Mouse (Mus musculus) thymus, postnatal 10 days (tissue): ENCODE results near the gene Zgpat.

Experiments
- DNase-seq, 2 experiments: peaks; one replicate each; pipeline ENCODE4 v3.0.0; 2021; ENCODE audit warnings: low spot score in 2 of 2

Zgpat gene

DNA sequence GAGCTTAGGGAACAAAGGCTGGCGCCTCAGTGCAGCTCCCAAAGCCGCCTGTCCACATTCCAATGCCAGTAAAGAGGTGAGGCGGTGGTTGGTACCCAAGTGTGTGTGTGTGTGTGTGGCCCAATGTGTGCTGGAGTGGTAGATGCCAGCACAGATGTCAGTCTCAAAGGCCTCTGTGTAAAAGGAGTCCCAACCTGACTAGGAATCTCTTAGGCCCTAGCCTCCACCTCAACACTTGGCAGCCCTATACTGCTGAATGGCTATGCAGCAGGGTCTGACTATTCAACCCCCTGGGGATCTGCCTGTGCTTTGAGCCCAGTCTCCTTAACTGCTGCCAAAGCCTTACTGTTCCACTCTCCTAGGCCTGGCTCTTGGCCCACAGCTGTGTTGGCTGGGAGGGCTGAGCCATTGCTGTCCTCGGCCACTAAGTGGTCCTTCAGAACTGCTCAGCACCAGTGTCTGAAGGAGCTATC, 20.2 kb downstream of the Zgpat start:
- no peak for DNase-seq

DNA sequence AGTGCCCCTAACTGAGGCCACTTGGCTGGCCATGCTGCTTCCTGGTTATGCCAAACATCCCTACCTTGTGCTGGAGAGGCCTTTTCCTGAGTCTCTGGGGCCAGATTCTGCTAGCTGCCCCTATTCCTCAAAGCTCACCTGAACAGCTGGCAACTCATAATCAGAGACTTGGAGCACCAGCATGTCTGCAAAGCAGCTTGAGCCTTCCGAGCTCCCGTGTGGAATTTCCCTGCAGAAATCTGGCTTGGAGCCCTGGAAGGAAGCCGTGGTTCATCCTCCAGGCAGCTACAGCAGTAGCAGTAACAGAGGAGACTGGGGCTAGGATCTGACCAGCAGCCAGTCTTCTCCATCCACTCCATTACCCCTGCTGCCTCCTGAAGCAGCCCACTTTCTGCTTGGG, 21.2 kb downstream of the Zgpat start:
- DNase-seq, result no peak

DNA sequence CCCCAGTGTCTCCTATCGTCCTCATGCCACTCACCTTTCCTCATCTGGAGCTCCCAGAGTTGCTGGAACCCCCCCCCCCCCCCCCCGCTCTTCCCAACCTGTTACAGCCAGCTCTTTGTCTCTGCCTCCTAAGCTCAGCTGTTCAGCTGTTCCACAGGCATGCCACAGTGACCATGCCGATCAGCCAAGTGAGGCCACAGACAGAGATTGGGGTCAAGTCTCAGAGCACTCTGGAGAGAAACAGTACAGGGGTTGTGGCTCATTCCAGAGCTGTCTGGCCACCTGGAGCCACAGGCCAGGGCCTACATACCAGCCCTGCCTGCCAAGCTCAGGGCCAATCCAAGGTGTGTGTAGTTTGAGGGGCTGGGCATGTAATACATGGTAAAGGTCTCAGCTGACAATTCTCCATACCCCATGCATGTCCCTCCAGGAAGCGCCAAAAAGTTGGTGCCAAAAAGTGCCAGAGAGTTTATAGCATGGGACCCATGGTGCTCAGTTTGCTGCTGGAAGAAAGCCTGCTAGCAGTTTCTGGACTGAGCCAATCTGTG, 22.0 kb downstream of the Zgpat start:
- no peak for DNase-seq

DNA sequence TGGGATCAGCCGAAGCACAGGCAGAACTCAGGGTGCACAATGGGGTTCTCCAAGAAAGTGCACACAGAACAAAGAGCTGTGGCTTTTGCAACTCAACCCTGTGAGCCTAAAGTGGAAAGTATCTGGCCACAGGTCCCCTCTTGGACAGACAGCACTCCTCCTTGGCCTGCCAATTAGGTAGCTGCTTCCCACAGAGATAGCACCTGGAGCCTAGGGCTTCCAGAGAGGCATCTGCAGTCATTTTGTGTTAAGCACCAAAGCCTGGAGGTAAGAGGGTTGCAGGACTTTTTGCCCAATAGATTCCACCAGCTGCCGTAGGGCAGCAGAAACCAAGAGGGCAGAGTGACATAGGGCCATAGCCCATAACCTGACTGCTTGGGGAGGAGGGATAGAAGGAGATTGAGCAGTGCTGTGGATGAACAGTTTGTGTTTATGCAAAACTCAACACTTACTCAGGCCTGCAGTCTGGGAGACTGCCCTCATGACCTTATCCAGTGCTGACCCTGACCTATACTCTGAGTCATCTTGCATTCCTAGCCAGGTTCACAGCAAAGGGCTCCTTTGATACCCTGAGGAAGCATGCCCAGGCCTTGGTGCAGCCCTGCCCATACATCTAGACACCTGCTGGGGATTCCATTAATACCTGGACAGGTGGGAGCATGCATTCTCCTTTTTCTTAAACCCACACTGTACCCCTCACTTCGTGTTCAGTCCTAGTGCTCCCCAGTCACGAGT, 25.6 kb downstream of the Zgpat start:
- DNase-seq, result no peak

DNA sequence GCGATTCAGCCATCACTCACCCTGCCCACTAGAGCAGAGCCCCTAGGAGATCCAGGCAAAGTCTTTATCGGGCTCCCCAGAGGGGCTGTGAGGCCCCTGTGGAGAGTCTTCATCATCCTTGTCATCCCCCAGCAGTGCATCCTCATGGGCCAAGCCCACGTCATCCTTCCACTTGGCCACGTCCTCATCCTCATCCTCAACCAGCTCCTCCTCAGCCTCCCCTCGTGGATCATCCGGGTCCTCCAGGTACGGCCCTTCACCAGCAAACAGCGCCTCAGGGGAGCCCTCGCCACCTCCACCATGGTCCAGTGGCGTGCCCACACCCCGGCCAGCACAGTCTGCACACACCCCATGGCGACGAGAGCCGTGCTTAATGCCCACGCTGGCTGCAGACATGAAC, 26.3 kb downstream of the Zgpat start:
- no peak for DNase-seq

DNA sequence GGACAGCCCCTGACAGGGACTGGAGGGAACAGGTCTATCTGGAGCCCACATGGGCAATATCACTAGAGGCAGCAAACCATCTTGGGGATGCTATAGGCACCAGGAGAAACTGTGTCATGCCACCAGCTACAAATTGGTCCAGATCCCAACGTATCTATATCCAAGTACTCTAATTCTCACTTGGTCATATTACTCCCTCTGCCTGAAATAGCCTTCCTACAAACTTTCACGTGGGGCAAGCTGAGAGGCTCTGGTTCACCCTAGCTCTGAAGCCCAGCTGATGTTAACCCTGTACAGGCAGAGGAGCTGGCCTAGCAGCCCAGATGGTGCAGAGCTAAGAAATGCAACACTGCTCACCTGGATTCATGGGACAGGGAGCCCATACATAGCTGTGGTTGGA, 26.8 kb downstream of the Zgpat start:
- DNase-seq, result no peak

DNA sequence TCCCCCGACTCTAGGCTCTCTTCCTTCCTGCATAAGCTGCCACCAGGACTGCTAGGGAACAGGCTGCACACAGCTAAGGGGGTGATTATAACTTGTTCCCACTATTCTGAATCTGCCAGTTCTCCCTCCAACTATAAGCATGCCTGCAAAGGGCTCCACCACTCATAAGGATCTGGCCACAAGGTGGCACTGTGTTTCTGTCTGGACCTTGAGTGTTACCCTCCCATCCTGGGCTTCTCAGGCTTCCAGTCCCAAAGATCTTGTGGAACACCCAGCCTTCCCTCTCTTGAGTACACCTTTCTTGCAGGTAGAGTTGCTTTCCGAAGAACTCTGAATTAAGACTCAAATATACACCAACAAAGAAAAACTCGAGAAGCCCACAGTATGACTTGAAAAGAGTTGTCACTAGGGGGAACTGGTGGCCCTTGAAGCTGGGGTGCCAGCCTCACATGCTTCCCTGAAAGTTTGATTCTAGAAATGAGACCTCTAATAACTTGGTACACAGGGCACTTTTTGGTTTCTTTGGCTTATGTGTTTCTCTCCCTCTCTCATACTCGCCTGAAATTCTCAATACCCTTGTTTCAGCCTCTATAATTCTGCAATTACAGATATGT, 28.0 kb downstream of the Zgpat start:
- DNase-seq, result peak; percentile 62 to 79

DNA sequence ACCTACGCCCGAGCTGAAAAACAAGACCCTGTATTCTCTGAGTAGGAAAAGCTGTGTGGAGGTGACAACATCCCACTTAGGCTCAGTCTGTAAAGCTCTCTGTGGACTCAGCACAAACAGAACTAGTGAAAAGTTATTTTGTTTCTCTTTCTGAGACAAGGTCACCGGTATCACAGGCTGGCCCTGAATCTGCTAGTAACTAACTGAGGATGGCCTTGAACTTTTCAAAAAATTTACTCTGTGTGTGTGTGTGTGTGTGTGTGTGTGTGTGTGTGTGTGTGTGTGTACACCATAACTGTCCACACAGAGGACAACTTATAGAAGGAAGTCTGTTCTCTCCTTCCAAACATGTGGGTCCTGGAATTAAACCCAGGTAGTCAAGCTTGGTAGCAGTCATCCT, 29.4 kb downstream of the Zgpat start:
- DNase-seq, result no peak

DNA sequence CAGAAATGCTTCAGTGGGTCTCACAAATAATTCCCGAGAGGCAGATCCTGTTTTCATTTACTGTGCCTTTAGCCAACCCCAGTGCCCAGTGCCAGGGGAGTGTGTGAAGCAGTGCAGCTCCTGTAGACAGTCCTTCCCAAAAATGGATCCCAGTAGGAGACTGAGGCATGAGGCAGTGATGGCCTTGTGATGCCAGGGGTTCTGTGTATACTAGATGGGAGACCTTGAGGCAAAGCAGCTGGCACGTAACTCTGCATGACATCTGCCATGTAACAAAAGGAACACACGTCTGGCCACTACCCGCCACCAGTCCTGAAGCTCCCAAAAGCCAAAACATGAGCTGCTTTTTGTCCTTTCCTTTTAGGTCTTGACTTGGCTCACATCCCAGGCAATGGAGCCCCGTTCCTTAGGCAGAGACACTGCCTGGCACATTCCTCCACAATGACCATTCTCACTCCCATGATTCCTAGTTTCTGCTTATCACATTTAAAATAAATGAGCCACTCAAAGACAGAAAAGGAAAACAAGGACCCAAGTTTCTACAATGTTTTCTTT, 32.6 kb downstream of the Zgpat start:
- DNase-seq, result no peak

DNA sequence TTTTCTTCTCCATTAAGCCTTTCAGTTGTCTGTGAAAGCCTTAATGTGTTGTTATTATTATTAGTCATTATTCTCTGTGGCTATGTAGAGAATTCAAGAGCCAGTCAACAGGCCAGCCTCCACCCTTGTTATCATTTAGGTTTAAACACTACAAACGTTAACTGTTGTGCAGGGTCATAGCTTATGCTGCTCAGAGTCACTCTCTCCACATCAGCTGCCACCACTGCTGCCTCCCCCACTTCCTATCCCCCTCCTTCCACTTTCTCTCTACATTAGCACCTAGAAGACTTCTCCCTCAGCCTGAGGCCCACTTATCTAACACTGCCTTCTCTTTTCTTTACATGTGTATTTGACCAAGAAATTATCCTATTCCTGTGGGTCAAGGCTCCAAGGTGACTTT, 36.8 kb downstream of the Zgpat start:
- DNase-seq, result no peak

DNA sequence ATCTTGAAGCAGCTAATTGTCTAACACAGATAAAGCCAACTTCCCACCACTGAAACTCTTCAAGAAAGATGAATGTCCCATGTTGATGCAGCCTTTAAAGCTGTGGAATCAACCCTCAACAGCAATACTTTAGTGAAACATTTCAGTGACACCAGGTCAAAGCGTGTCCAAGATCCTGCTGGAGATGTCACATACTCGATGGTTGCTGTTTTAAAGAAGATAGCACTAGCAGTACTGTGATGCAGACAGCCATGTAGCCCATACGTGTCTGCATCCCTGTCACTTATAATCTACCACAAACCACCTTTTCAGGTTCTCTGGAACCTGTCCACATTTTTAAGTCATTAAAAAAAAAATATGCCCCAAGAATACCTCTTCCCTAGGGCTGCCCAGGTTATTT, 39.0 kb downstream of the Zgpat start:
- DNase-seq, result no peak

DNA sequence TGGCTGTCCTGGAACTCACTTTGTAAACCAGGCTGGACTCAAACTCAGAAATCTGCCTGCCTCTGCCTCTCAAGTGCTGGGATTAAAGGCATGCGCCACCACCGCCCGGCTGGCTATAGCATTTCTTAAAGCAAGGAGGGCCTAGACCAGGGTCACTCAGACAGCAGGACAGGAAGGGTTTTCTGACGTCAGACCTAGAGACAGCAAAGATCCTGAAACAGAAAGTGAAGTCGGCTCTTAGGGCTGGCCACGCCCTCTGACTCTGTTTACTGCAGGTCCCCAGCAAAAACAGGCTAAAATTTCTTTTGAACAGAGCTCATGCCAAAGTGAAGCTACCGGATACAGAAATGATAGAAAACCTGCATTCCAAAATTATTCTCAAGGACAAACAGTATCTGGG, 44.9 kb downstream of the Zgpat start:
- DNase-seq, result no peak

DNA sequence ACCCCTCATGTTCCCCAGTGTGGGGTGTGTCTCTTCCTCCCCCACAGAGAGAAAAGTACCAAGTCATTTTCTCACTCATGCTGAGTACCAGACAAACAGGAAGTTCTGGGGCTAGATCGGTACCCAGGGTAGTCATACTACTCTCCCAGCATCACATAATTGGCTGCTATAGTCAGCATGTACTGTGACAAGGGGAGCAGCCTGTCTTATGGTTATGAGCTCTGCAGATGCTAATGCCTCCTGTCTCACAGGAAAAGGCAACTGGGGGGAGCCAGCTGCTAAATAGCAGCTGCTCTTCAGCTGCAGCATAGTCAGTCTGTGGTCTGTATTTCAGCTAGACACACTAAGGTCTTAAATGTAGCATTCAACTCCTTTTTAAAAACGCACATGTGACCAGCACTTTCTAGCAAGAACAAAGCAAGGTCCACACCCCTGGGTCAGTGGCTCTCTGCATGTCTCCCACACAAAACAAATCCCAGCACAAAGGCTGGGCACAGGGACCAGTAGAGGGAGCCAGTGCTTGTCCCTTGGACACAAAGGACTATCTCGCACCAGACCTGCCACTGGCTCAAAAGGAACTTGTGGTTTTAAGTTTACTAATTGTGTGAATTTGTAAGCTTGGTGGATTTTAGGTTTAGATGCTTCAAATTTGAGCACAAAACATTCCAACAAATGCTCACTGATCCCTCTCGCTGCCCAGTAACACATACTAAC, 46.2 kb downstream of the Zgpat start:
- peak in 1 of 2 experiments; percentile 14 for DNase-seq

DNA sequence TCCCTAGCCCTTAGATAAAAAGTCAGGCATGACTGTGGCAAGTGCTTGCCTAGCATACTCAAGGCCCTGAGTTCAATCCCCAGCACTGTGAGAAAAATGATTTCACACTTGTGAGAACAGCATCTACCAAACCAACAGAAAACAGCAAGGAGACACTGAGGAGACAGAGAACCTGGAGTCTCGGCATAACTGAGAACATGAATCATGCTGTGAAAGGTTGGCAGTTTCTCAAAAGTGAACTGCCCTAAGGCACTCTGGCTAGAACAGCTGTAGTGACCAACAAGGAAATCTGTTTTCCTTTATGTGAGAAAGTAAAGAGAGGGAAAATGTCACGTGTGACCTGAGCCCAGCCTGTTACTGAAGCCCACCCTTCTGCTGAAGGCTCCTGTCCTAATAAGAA, 48.4 kb downstream of the Zgpat start:
- no peak for DNase-seq

DNA sequence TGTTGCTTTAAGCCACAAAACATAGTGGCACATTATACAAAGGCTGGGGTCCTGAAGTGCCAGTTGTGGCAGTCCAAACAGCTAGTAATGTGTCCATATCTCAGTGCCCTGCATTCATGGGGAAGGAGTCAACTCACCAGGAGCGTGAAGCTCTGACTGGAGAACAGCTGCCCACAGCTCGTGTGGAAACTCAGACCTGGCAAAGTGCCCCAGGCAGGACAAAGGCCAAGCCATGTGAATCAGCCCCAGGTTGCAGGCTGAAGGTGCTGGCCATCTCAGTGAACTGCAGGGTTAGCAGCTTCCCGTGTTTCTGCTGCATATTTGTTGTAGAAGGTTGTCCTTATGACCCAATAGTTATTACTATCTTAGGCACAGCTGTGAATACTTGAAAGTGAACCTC, 51.2 kb downstream of the Zgpat start:
- no peak for DNase-seq

DNA sequence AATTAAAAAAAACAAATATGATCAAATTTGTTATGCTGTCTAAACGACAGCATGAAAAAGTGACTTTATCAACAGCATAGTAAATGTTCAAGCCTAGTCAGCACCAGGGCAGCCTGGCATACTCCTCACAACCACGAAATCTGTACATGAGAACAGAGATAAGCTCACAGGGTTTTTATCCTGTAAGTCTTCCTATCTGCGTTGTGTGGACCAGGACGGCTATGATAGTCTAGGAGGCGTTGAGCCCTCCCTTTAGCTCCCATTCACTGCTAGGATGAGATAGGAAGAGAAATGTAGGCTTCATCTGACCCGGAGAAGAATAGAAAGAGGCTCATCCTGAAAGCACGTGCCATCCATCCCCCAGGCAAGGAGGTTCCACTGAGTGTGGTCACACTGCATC, 54.6 kb downstream of the Zgpat start:
- DNase-seq, result no peak

DNA sequence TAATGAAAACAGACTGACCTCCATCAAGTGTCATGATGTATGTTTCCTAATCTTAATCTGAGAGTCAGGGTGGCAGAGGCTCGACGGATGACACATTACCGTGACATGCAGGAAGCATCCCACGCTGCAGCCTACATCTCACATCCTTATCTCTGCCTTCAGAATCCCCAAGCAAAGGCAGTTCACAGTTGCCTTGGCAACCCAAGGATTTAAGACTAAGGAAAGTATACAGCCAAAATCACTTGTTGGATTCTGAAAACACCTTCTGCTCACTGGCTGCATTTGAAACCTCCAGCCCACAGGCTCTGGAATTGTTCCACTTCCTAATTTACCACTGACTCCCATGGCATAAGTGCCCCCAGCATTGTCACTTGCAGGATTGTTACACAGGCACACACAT, 55.7 kb downstream of the Zgpat start:
- DNase-seq, result no peak

DNA sequence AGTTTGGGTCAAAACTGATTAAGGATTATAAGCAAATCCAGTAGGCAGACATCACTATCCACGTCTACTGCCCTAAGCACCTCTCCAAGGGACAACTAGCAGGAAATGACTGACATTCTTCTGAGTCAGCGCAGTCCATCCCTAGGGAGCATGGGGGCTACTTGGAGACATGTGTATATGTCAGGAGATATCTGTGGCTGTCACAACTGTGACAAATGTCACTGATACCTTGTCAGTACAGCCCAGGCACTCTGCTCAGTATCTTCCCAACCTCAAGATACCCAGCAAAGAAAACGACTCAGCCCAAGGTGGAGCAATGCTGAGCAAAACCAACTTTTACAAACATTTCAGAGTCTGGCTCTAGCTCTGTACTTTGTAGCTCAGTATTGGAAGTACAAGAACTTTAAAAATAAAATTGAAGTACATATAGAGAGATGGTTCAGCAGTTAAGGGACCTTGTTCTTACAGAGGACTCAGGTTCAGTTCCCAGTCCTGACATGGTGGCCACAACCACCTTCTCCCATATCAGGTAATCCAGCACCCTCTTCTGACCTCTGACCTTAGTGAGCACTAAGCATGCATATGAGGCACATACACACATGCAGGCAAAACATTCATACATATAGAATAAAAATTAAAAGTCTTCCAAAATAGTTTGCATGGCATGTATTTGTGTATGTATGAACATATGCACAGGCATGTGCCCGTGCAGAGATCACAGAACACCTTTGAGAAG, 56.3 kb downstream of the Zgpat start:
- DNase-seq, result no peak

DNA sequence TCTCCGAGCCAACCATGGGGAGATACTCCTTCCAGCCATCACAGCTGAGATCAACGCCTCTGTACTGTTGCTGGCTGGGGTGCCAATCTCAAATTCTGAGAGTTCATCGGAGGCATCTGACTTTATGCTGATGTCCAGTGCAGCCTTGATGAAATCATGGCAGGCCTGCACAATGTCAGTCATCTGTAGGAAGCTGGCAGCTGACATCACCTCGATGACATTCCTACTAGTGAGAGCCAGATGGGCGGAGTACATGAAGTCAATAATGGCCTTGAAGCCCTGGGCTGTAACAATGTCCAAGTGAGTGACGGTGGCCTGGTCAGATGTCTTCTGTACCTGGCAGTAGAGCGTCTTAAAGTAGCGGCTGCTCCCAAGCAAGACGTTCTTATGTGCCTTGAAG, 59.1 kb downstream of the Zgpat start:
- DNase-seq, result no peak
